Mouse (Mus musculus) olfactory bulb, adult 2 months (tissue): ENCODE results near the gene Btbd9. TPM values are rescaled to one million over a fixed set of nuclear protein-coding genes. Genes with fewer than 3 reads are reported as not detected.

ENCODE experiments used
- H3K27ac ChIP-seq: fragments of 200-500 bp; 2 replicates; pipeline ENCODE4 v1.5.1; 2012; ENCODE audit warnings: low read depth, low read length; ENCODE audit not compliant: insufficient read depth
- H3K4me1 ChIP-seq: fragments of 200-500 bp; 2 replicates; pipeline ENCODE4 v1.6.1; 2012; ENCODE audit warnings: low read length; ENCODE audit not compliant: control insufficient read depth, insufficient read depth
- H3K4me3 ChIP-seq: fragments of 200-500 bp; 2 replicates; pipeline ENCODE4 v1.5.1; 2012; ENCODE audit warnings: mild to moderate bottlenecking, low read depth, low read length, moderate library complexity; ENCODE audit not compliant: insufficient read depth
- CTCF ChIP-seq: fragments of 200-500 bp; IDR thresholded peaks from 2 replicates; pipeline ENCODE4 v1.5.1; 2012; ENCODE audit warnings: low read depth, mild to moderate bottlenecking, low read length, moderate library complexity; ENCODE audit not compliant: insufficient read depth
- POLR2A ChIP-seq: fragments of 200-500 bp; IDR thresholded peaks from 2 replicates; pipeline ENCODE4 v1.6.1; 2012; ENCODE audit warnings: mild to moderate bottlenecking, low read depth, low read length, moderate library complexity; ENCODE audit not compliant: insufficient read depth
- WGBS: fragments of 180-500 bp; shearing (Covaris S2); methylation state at CpG from one replicate; pipeline ENCODE4 v1.1.7; 2018; 5-methylcytosine and 5-hydroxymethylcytosine counted together
- polyA plus RNA-seq: library from polyadenylated mRNA; stranded (reverse); fragments of >200 nt; gene quantifications from 2 replicates; pipeline ENCODE4 v1.2.4, GENCODE M21; 2012; ENCODE audit warnings: low replicate concordance; ENCODE audit not compliant: missing spikeins, insufficient read depth, insufficient read length

Btbd9 gene
- polyA plus RNA-seq, 1 experiment, result not detected

- Histone ChIP-seq H3K27ac (no peak overlapping the region), H3K4me3 (no peak overlapping the region), H3K4me1 (peaks cover 10% of the 10 kb centered on the region)
- TF ChIP-seq POLR2A, result no peak
- no peak for TF ChIP-seq CTCF
- WGBS, result 88% methylated on average over 2 of the region's 2 CpGs
Observed at GRCm38 (mm10) chr17:30182063-30182462, 394.2 kb downstream of the Btbd9 start.

DNA sequence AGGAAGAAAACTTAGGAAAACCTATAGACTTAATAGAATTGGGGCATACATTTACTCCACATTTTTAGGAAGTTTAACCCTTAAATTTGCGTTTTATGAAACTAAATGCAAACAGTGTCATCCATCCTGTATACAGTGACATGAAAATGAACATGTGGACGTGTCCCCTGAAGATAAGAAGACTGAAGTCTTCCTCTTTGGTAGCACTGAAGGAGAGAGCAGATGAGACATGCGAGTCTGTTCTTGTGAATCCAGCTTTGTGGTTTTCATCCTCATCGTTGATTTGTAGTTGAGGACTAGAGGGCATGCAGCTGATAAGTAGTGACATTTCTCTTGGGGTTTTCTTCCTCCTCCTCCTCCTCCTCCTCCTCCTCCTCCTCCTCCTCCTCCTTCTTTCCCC lies 394.7 kb downstream of the Btbd9 start:
- TF ChIP-seq CTCF (no peak), POLR2A (no peak)
- Histone ChIP-seq H3K27ac (no peak overlapping the region), H3K4me3 (no peak overlapping the region), H3K4me1 (peaks cover 8% of the 10 kb centered on the region)
- WGBS, result 84% methylated on average over 4 of the region's 4 CpGs

- TF ChIP-seq POLR2A (no peak), CTCF (no peak)
- H3K27ac ChIP-seq, result no peak overlapping the region
- H3K4me3 ChIP-seq, result no peak overlapping the region
- 85% methylated on average over 6 of the region's 6 CpGs for WGBS
- peaks cover 8% of the 10 kb centered on the region for H3K4me1 ChIP-seq
Observed at GRCm38 (mm10) chr17:30180197-30180596, 396.1 kb downstream of the Btbd9 start.

DNA sequence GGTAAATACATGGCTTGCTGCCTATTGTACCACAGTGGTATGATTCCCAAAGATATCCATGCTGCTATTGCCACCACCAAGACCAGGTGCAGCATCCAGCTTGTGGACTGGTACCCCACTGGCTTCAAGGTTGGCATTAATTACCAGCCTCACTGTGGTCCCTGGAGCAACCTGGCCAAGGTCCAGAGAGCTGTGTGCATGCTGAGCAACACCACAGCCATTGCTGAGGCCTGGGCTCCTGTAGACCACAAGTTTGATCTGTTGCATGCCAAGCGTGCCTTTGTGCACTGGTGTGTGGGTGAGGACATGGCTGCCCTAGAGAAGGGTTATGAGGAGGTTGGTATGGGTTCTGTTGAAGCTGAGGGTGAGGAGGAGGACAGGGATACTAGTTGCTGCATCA lies 397.9 kb downstream of the Btbd9 start:
- Histone ChIP-seq H3K27ac (no peak overlapping the region), H3K4me1 (peaks cover 5% of the 10 kb centered on the region), H3K4me3 (no peak overlapping the region)
- no peak for TF ChIP-seq CTCF
- no peak for TF ChIP-seq POLR2A
- 69% methylated on average over 1 of the region's 1 CpGs for WGBS

DNA sequence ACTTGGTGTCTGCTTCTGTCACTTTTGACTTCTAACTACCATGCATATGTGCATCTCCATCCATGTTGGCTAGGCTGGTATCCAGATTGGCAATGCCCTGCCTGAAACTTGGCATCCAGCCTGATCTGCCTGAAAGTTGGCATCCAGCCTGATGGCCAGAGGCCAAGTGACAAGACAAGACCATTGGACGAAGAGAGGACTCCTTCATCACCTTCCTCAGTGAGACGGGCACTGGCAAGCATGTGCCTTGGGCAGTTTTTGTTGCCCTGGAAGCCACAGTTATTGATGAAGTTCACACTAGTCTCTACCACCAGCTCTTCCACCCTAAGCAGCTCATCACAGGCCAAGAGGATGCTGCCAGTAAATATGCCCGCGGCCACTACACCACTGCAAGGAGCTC lies 398.9 kb downstream of the Btbd9 start:
- Histone ChIP-seq H3K27ac (no peak overlapping the region), H3K4me3 (no peak overlapping the region), H3K4me1 (peaks cover 4% of the 10 kb centered on the region)
- WGBS, result 71% methylated on average over 4 of the region's 4 CpGs
- no peak for TF ChIP-seq POLR2A
- TF ChIP-seq CTCF, result no peak

Other genes with a start within 250 kb of the Btbd9 start
- gene Dnah8, start 47.9 kb upstream of the Btbd9 start, polyA plus RNA-seq, result not detected in 2 replicates
- gene Glo1, start 50.4 kb upstream of the Btbd9 start, polyA plus RNA-seq, result not detected in 2 replicates